Mouse (Mus musculus) CD4-positive, CD25-positive, alpha-beta regulatory T cell, adult 4 months (primary cell): ENCODE data around the gene Galnt13. TPM values are rescaled to one million over a fixed set of nuclear protein-coding genes. Genes with fewer than 3 reads are reported as not detected.
"Not testable (repeated sequence)": the region's sequence is repeated elsewhere in the genome, so short reads cannot be mapped to it uniquely, and the experiment has no call there.

Experiments used
- ATAC-seq: one replicate; pipeline ENCODE4 v1.8.0; 2017
- polyA plus RNA-seq, 2 experiments: library from polyadenylated mRNA; unstranded; fragments of 100-300 nt; shearing (Covaris generic); gene quantifications; one replicate each; pipeline ENCODE4 v1.2.1; 2017

The Galnt13 gene
- not detected for polyA plus RNA-seq

DNA sequence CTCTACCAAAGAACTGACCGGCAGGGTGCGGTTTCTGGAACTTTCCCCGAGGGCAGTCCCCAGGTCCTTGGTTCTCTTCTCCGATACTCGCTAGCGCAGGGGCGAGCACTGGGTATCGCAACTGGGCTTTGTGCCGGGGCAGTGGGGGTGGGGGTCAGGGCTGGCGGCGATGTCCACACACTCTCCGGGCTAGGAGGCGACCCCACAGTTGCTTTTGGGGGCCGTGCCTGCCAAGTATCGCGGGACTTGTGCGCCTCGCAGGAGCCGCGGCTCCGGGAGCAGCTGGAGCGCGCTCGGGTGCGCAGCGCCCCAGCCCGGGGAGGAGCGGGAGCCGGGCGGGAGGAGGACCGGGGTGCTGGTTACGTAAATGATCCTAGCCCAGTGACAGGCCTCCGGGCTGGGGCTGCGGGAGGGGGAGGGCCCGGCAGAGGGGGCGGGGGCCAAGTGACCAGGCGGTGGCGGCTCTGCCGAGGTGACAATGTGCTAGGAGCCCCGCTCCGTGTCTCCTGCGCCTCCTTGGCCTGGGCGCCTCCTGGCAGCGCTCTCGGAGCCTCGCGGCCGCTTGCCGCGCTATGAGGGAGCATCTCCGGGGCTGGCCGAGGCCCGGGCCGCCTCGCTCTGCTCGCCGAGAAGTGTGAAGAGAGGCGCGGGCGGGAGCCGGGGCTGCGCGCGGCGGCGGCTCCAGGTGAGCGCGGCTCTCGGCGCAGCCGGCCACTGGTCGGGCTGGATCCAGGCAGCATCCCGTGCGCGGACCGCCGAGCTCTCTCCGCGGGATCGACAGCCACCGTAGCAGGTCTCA is at the start of gene Galnt13:
Gene Galnt13 (plus strand): TSS at position 381 of the 799 bp plus-strand sequence.
- no peak for ATAC-seq

GRCm38 (mm10) chr2:54431060-54431459 is 5.1 kb upstream of the Galnt13 start:
- ATAC-seq: no peak

- ATAC-seq: no peak
These were observed 737 bp upstream of the Galnt13 start for GRCm38 (mm10) chr2:54435380-54435779.

- ATAC-seq: no peak
These were observed 801 bp downstream of the Galnt13 start for GRCm38 (mm10) chr2:54436736-54437500.

DNA sequence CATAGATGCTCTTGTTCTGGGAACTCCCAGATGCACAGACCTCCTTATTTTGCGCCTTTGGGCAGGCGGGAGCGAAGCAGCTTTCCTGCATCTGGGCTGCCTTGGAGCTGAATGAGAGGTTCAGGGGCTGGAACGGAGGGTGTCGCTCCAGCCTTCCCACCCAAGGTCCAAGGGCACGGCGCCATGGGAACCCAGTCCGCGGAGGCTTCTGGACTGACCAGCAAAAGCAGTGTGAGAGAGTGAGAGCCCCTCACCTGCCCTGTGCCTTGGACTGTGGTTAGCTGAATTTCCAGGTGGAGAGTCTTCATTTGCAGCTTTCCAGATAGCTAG is 1.3 kb downstream of the Galnt13 start:
- no peak for ATAC-seq

- ATAC-seq: no peak
These were observed 6.8 kb downstream of the Galnt13 start for GRCm38 (mm10) chr2:54442734-54443500.

- no peak for ATAC-seq
These were observed 47.3 kb downstream of the Galnt13 start for GRCm38 (mm10) chr2:54483426-54483825.

DNA sequence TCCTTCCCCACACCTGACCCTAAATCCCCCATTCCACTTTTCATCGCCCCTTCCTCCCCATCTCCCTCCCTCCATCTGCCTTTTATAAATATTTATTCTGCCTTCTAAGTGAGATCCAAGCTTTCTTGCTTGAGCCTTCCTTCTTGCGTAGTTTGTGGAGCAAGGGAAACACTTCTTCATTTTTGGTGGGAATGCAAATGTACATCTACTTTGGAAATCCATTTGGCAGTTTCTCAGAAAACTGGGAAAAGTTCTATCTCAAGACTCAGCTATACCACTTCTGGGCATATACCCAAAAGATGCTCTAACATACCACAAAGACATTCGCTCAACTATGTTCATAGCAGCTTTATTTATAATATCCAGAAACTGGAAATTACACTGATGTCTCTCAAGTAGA is 86.9 kb downstream of the Galnt13 start:
- no peak for ATAC-seq

GRCm38 (mm10) chr2:54527073-54527472 is 91.0 kb downstream of the Galnt13 start:
- ATAC-seq: no peak

DNA sequence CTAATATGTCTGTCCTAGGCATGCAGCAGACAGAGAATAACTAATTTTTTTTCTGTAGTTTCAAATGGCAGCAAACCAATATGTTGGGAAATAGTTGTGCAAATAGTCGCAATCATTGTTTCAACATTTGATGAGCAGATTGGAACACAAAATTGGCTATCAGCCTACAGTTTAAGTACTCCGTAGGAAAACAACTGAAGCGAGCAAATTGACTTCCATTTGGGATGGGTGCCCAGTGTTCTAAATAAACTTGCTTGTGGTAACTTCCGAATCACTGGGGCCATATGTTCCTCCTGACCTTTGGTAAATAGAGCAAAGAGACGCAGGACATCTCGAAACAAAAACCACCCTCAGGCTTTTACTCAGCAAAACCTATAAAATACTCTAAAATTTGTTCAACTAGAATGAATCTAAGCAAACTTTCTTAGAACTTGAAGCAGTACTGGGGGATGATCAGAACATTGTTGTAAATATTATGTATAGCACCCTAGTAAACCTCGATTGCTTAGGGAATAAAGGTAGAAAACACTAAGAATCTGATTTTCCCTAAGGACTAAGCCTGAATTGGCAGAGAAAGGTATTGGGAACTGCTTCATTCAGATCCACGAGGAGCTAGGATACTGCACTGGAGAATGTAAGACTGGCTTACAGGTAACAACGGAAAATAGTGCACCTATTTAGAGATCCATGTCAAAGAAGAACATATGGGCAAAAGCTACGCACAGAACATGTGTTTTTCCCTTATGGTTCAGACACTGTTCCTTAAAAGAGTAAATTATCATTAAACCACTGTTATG is 122.4 kb downstream of the Galnt13 start:
- no peak for ATAC-seq

DNA sequence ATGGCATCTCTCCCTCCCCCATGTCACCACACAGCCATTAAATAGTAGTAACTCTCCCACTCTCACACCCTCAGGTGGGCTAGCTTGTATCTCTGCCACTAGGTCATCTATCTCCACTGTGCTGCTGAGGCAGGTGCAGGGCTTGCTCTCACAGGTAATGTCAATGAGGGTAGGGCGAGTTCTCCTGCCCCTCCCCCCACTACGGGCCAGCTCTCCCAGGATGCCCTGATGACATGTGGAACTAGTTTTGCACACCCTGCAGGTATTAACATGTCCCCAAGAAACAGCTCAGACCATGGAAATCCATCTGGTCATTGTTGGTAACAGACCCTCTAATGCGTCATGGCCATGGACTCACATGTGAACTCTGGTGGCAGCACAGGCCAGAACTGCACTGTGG is 129.0 kb downstream of the Galnt13 start:
- no peak for ATAC-seq

DNA sequence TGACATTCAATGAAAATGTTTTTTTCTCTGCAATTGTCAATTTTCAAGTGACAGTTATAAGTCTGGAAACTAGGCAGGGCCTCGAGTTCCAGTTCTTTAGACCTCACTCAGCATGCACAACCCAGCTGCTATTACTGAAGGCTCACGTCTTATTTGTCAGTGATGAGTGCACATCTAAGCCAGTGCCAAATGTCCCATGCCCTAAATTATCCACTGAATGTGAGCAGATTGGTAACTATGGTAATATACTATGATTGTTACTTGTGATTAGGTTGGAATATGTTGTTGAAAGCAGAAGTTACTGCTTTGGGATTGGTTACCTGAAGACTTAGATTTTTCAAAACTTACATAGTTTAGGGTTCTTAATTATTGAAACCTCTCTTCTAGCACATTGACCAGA is 131.1 kb downstream of the Galnt13 start:
- no peak for ATAC-seq

- ATAC-seq: no peak
These were observed 131.5 kb downstream of the Galnt13 start for GRCm38 (mm10) chr2:54567632-54568031.

- not testable (repeated sequence) for ATAC-seq
These were observed 277.7 kb downstream of the Galnt13 start for GRCm38 (mm10) chr2:54713817-54714216.

DNA sequence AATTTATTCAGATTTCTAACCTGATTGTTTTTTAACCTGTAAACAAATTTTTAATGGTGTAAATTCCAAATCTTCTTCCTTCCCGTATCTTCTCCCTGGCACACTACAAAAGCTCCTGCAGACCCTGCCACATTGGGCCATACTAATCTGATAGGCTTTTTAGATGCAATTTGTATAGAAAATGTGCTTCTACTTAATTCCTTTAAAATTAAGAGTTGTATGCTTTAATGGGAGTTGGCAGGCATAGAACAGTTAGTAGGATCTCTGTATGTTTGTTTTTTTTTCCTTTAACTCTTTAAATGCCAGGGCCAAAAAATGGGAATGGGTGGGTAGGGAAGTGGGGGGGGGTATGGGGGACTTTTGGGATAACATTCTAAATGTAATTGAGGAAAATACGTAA is 315.1 kb downstream of the Galnt13 start:
- ATAC-seq: no peak

GRCm38 (mm10) chr2:54759781-54760180 is 323.7 kb downstream of the Galnt13 start:
- no peak for ATAC-seq

DNA sequence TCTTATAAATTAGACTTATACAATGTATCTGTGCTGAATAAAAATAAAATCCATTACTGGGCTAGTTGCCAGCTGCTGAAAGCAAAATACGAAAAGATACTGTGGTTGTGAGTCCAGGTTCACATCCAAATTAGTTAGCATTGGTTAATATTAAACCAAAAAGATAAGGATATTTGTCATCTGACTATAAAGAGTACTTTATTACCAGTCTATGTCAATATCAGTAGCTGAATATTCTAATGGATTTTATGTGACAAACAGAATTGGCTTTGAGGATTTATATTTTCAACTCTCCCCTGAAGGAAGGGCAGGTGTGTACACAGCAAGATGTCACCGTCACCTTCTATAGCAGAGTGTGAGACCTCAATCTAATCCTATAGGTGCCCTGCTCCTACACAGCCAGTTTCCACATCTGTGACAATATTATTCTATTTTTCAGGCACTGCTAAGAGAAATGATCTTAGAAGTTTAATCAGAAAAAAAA is 342.7 kb downstream of the Galnt13 start:
- no peak for ATAC-seq

GRCm38 (mm10) chr2:54813670-54814256 is 377.6 kb downstream of the Galnt13 start:
- ATAC-seq: no peak

DNA sequence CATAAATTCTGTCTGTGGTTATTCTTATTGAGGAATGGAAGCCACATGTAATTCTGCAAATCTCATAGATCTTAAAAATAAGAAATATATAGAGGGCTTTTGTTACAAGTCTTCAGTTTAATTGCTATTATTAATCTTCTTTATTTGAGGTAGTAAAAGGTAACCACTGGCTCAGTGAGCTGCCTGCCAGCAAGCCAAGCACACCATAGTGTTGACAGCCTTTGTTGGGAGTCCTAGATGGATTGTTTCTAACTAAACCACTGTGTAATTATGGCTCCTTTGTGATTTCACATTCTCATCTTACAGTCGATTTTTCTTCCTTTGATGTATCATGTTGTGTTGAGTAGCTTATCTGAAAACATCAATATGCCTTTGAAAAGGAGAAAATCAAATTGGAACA is 405.1 kb downstream of the Galnt13 start:
- no peak for ATAC-seq

DNA sequence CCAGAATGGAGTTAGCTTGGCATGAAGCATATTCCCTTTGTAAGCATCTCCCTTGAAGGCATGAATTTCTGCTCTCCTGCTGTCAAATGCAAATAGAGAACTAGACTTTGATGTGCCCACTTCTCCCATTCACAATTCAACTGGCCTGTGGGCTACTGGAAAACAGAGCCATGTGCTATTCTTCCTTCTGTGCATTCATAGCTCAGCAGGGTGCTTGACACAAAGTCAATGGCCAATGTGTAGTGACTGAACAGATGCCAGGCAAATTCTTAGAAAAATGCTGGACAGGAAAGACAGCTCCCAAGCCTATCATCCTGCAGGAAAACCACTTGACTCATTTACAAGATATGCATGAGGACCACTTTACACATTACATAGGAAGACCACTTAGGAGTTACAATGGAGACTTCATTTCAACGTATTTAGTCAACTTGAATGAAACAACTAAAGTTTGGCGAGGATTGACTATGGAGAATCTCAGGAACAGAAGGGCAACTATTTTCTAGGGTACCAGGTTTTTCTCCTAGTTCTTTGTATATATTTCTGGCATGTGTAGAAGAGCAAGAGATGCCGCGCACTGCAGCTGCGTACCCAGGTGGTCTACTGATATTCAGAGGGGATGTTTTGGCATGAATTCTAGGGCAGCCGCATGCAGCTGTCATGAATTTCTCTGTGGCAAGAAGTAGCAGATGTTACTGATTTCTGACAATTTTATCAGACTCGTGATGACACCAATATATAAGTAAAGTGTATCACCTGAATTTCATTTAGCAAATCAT is 470.4 kb downstream of the Galnt13 start:
- ATAC-seq: no peak

- ATAC-seq: no peak
These were observed 479.1 kb downstream of the Galnt13 start for GRCm38 (mm10) chr2:54915088-54915670.
